Mouse (Mus musculus) fat pad, adult 2 months (tissue): ENCODE data around the gene Nsrp1.

Source experiments
- DNase-seq: peaks from one replicate; pipeline ENCODE4 v3.0.0-alpha.2; 2011; ENCODE audit warnings: low read depth, low spot score; ENCODE audit errors: extremely low read depth

The Nsrp1 gene

DNA sequence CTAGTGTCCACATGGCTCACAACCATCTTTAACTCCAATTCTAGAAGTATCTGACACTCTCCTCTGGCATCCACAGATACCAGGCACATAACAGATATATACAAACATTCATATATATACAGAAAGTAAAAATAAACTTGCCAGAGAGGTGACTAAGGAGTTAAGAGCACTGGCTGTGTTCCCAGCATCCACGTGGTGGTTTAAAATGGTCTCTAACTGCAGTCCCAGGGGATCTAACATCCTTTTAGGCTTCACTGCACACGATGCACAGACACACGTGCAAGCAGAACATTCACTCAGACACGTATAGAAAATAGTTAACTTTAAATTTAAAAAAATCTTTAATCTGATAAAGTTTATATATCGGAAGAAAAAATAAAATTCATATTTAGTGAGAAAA lies 16.3 kb downstream of the Nsrp1 start:
- no peak for DNase-seq

DNA sequence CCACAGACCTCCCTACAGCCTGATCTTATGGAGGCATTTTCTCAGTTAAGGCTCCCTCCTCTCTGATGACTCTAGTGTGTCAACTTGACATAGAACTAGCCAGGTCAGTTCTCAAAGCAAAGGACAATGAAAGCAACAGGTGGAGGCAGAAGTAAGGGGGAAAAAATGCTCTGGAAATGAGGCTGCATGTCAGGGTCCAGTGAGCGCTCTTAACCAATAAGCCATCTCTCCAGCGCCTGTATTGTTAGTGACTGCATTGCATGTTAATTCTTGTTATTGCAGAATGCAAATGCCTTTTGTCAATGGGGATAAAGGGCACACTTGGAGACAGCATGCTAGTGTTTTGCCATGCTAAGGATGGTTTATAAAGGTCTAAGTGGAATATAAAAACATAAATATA lies 35.4 kb downstream of the Nsrp1 start:
- no peak for DNase-seq

DNA sequence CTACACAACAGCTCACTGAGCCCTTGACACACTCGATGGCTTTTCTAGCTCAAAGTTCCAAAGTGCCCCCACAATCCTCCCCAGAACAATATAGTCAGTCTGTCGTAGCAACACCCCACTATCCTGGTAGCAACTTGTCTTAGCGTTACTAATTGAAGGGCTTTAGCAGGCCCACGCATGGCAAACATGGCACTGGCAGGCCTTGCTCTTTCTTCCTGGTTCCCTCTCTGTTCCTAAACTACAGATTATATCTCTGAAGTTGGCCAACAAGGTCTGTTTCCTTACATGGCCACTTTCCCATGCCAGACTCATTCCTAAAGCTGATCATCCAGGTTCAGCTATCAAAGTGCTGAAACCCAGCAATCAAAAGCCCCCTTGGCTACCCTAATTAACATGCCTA lies 36.3 kb downstream of the Nsrp1 start:
- peak; percentile 80 for DNase-seq

DNA sequence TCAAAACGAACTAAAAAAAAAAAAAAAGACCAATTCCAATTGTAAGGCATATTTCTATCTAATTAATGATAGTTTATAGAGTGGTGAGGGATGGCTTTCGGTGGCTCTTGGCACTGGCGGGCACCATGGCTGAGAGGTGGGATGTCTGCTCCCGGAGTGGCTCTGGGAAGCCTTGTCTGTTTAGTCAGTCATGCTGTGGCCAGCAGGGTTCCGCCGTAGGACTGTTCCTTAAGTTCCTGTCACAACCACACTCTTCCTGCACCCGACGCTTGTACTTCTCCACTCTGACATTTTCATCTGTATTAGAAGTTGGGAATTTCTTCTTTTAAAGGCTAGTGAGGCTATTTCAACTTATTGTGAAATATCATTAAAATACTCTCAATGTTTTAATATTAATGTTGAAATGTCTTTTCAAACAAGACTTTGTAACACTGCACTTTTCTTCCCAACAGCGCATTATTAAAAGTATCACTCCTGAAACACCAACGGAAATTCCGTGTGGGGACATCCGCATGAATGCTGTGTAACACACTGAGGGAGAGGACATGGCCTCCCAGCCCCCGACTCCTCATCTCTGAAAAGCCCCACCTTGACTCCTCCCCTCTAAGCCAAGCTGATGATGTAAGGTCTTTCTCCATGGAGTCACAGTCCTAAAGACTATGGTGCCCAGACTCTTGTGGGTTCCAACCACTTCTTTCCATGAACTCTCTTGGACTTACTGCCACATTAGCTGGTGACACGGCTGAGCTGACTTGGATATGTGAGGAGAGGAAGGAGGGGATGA lies 46.9 kb downstream of the Nsrp1 start:
- DNase-seq: no peak

DNA sequence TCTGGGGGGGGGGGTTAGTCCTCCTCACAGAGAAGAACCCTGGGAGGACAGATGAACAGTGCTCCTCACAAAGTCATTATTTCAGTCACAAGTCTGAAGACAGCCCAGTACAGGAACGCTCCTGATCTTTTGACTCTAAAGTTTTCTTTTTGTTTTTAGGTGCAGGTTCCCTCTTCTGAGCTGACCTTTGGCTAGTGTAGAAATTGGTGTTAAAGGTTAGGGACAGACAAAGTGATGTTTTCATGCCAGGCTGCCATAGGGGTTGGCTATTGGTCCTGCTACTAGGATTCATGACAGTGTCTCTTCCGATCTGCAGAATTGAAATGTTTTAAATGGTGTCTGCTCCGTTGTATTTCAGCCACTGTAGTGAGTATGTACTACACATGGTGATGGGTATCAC lies 50.1 kb downstream of the Nsrp1 start:
- DNase-seq: no peak

DNA sequence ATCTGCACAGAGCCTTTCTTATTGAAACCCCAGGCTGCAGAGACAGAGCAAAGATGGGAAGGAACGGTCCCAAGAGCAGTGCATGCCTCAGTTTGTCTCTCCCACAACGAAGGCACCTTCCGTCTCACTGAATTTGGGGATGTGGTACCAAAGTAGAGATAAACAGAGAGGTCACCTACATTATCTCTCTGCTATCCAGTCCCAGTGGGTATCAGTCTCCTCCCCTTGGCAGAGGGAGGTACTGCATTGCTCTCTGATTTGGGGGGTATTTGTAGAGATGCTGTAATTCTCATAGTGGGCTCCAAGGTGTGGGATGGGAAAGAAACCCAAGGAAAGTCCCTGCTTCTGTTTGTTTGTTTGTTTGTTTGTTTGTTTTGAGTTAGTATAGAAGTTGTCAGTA lies 51.7 kb downstream of the Nsrp1 start:
- DNase-seq: no peak

DNA sequence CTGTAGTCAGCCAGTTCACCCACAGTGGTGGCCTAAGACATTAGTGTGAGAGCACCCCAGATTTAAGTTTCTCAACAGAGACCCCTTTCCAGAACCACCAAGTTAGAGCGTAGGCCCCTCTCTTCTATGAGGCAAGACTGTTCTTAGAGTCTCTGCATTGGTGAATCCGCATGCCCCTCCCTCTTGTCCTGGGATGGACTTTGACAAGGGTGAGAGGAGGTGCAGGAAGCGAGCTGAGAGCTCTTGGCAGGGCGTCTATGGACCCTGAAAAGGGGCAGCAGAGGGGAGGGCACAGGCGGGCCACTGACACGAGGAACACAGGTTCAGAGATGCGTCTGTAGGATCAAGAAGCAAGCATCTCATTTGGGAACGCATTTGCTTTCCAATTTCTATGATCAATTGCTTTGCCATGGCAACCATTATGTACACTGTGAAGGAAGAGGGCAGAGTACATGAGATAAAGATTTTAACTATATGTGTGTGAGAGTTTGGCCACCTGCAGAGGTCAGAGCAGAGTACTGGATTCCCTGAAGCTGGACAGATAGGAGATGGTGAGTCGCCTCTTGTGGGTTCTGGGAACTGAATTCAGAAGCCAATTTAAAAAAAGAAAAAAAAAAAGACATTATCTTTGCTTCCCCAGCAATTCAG lies 56.4 kb downstream of the Nsrp1 start:
- DNase-seq: no peak

DNA sequence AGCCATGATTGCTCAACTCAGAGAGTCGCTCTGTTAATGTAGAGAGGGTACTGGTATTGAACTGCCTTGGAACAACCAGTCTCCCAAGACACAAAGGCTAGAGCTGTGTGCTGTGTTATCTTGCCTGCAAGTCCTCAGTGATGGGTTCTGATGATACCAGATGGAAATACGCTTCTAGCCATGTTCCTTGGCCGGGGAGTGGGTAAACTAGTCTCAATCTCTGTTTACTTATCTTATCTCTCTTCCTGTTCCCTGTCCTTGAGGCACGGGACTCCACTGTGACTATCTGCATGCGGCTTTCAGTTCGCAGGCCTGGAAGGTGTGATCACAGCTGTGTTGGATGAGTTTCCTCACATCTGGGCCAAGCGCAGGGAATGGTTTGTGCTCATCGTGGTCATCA lies 58.7 kb downstream of the Nsrp1 start:
- no peak for DNase-seq

DNA sequence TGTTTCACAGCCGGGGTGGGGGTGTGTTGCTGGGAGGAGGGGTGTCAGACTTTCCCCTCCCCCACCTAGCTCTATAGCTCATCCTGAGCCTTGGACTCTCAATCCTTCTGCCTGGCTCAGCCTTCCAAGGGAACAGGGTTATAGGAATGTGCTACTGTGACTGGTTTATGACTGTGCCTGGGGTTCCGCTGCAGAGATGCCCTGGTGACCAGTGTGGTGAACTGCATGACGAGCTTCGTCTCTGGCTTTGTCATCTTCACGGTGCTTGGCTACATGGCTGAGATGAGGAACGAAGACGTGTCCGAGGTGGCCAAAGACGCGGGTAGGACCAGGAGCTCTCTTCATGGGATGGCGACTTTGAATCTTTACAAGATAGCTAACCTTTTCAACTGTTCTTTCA lies 60.2 kb downstream of the Nsrp1 start:
- no peak for DNase-seq

DNA sequence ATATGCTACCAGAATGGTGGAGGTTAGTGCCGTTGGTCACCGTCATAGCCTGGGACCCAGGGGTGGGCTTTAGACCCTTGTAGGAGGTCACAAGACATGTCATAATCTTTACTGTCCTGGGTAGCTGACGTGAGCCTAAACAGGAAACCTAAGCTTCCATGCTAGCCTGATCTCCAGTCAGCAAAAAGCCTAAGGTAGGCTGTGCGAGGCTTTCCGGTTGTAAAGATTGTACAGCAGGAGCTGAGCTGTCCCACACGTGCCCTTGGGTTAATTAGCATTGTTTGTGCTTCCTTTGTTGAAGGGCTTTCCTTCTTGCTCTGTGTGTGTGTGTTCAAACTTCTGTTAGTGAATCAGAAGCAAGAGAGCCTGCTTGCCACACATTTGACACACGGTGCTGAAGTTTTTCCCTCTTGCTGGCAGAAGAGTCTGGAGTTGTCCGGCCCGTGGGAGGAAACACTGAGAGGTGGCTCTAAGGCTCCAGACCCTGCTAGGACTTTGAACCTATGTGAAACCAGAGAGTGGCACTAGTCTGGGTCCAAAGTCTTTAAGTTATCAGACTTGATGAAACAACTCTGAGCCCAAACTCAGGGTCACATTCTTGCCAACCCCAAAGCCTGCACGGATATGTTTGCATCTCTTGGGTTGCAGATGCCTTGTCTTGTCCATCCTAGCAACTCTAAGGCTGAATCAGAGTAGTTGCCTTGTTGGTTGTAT lies 67.3 kb downstream of the Nsrp1 start:
- DNase-seq: no peak

DNA sequence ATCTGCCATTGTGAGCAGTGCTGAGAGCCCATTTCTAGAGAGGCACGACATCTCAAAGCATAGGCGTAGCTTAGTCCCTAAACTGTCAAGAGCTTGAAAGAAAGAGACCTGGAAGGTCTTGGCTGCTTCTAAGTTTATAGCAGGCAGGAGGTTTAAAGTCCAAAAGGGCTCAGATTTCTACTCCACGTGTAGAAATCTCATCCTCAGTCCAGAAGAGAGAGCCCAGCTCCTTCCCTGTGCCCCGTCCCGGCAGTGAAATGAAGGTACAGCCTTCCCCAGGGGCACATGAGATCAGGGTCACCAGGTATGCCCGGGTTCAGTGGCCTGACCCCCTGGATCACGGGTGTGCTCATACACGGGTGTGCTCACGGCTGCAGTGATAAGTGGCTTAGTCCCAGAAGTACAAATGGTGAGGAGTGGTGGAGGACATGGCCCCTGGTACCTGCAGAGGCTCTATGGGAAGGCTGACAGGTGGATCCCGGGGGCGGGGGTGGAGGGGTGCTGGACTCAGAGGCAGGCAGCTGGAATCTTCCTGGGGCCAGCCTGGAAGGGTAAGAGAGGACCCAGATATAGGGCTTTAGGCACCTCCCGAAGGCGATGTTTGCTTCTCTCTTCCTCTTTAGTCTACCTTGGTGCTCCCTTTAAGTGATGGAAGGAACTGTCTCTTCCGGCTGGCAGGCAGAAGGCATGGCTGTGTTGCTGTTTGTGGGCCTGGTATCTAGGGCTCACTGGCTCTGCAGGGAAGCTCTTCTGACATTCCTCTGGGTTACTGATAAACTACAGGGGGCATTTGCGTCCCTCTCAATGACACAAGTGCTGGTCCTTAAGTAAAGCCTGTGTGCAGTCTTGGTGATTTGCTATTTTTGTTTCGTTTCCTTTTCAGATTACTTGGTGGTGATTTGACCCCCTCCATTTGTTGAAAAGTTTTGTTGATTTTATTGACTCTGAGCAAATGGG lies 68.9 kb downstream of the Nsrp1 start:
- no peak for DNase-seq

DNA sequence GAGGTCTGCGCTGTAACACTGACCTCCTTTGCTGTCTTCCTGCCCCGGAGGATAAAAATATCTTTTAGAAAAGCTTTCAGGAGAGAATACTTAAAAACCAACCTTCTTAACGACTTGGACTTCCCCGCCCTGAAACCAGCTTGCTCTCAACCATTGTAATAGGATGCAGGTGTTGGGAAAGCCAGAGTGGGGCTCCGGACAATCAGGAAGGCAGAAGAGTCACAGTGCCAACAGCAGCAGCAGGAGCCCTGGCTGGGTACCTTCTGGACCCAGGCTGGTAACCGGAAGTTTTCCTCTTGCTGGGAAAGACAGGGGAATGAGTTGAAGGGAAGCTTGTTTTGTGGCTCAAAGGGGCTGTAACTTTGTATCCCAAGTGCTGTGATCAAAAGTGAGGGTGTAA lies 71.6 kb downstream of the Nsrp1 start:
- no peak for DNase-seq

DNA sequence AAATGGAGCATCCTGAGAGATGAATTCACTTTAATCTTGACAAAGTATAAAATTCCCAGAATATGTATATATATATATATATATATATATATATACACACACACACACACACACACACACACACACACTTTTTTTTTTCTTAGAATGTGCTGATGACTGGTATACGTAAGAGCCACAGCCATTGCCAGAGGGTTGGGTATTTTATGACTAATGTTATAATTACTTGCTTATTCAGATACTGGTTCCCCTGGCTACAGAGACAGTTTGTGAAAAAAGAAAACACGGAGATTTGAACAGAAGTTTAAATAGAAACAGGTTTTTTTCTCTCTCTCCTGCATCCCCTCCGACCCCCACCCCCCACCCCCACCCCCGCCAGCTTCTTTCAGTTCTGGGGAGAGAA lies 72.4 kb downstream of the Nsrp1 start:
- DNase-seq: no peak

DNA sequence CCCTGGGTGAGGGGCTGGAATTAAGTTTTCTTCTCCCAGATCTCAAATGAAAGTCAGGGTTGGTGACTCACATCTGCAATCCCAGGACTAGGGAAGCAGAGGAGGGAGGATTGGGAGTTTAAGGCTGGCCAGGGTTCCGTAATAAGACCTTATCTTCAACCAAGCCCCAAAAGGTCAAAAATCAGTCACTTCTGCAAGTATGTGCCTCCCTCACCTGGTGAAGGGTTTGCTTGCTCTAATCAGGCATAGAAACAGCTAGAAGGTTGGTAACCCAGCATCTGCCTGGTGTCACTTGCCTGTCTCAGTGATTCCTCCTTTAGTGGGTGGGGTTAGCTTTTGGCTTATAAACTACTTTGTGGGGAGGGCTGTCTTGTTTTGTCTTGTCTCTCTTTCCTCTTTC lies 75.9 kb downstream of the Nsrp1 start:
- DNase-seq: no peak

DNA sequence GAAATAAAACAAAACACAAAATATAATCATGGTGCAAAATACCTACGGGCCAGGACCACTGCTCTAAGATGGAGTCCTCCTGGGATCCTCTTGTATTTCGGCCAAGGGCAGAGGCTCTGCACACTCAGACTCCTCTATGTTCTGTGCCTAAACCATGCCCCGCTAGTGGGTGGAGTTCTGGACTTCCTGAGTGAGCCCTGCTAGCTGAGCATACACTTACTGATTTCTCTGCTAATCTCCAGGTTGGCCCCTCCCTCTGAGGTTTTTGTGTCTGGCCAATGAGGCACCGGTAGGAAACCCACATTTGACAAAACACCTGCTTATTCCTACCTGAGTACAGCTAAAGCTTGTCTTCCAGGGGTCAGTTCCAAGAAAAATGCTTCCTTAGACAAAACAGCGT lies 77.5 kb downstream of the Nsrp1 start:
- no peak for DNase-seq

DNA sequence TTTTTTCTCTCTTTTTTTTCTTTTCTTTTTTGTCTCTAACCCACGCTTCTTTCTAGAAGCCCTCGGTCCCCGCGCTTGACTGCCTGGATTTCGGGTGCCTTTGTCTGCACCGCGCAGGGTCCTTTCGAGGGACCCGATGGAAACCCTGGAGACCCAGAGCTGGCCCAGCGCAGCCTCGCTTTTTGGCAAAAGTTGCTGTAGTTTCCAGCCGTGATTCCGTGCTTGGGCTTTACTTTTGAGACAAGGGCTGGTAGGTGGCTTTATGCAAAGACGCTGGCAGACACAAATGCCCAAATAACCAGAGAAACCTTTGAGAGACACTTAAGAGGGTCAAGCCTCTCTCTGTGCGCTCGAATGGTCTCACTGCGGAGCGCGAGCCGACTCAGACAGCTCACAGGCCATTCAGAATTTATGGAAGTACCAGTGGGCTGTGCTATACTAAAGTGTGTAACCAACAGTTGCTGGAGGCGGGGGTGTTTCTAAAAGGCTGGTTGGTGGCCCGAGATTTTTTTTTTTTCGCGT lies 79.5 kb downstream of the Nsrp1 start:
- no peak for DNase-seq

DNA sequence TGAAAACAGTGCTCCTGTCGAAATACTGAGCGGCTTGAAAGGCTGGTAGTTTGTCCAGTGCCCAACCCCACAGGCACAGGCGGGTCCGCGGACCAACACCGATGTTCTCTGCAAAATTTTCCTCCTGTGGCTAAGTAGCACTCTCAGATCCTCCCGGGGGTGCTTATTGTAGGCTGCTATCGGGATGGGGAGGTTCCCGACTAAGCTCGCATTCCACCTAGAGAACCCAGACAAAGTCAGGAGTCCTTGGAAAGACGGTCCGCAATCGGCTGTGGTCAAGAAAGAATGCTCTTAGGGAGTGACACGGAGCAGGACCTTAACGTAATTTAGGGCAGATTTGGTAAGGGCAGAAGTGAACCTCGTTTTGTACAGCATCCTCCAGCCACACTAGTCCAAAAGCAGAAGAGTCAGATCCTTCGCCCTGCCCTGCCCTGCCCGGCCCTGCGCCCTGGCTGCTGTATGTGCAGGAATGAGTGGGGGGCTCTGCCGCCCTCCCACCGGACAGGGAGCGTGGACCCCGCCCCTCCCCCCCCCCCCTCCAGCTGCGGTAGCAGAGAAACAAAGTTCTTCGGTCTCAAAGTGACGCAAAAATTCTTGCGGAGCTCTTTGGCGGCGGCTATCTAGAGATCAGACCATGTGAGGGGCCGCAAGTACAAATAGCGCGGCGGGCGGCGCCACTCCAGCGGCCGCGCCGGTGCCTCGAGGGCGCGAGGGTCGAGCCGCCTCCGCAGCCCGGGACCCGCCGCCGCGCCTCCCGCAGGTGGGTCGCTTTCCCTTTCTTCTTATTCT lies 80.1 kb downstream of the Nsrp1 start, which contains the start of gene Slc6a4:
TSS of gene Slc6a4 (plus strand) at position 688 of the 789 bp plus-strand sequence.
- no peak for DNase-seq

DNA sequence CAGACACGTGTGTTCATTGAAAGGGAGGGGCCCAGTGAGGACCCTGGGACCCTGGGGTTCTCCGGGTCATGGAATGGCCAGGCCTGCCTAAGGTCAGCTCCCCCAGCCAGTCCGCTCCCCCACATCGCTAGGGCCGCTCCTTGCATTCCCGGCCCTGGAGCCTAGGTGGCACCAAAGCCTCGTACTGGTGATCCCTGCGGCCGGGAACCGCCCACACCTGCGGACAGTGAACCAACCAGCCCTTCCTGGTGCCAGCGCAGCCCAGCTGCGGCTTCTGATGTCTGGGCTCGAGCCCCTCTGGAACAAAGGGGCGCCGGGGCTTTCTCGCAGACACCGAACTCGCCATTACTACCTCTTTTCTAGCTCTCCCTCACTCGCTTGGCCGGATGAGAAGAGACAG lies 80.9 kb downstream of the Nsrp1 start:
- no peak for DNase-seq

DNA sequence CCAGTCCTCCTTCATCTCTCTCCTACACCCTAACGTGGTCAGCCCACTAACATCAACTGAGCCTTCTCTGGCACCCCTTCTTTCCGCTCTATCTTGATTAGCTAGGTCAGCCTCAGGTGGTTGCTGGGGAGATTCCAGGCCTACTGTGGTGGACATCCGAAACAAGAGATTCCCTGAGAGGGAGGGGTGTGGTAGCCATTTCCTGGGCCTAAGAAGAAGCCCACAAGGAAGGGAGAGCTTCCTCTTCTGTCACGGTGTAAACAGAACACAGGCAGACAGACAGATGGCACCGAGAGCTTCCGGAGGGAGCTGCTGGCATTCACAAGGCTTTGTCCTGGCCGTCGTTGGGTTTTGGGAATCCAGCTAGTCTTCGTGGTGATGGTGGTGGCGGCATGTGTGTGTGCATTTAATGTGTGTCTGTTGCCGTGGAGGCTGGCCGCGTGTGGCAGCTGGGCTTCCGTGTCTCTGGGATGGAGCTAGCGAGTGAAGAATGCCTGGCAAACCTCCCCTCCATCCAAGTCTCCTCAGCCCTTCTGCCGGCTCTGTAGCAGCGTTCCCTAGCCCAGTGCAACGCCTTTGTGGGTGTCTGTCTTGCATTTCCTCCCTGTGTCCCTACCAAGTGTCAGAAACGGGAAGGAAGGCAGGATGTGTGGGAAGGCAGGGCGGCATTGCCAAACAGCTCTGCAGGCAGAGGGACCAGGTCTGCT lies 82.1 kb downstream of the Nsrp1 start:
- no peak for DNase-seq
